Mouse (Mus musculus): ENCODE results near the gene Clspn. TPM values are rescaled to one million over a fixed set of nuclear protein-coding genes. Genes with fewer than 3 reads are reported as not detected.

Gene Clspn
- total and polyA plus RNA-seq, 3 experiments, result 42.0 to 618 (median 64.0) TPM

- peaks cover 0 to 1% of the 10 kb centered on the region in 2 experiments; a peak in 2 of 4 replicates for H3K27me3 ChIP-seq (ENCODE audit: control insufficient read depth in 1 of 2, insufficient read depth in 2 of 2, low read length in 2 of 2)
- H3K9ac ChIP-seq (ENCODE audit: control insufficient read depth, low read depth, low read length, poor library complexity, severe bottlenecking), result no peak overlapping the region
- H3K4me3 ChIP-seq (ENCODE audit: control insufficient read depth in 1 of 2, insufficient read depth in 1 of 2, low read depth in 2 of 2, low read length in 2 of 2), result no peak overlapping the region
- H3K27ac ChIP-seq (ENCODE audit: control insufficient read depth, low read depth, low read length), result no peak overlapping the region
- peaks cover 0 to 2% of the 10 kb centered on the region in 2 experiments; a peak in 1 of 4 replicates for H3K36me3 ChIP-seq (ENCODE audit: control insufficient read depth in 1 of 2, insufficient read depth in 2 of 2, low read length in 2 of 2)
- TF ChIP-seq CHD2 (IDR thresholded peaks at IDR 0.05; ENCODE audit: low read length), result no peak
- no peak for TF ChIP-seq JUND (IDR thresholded peaks at IDR 0.05; ENCODE audit: low read depth, low read length)
- TF ChIP-seq E2F4 (IDR thresholded peaks at IDR 0.05; ENCODE audit: borderline replicate concordance, low read depth, low read length), result no peak
- TF ChIP-seq MAFK (IDR thresholded peaks at IDR 0.05; ENCODE audit: borderline replicate concordance, low read depth, low read length), result no peak
- TF ChIP-seq SMC3 (IDR thresholded peaks at IDR 0.05; ENCODE audit: low read depth, low read length), result no peak
- TF ChIP-seq ELF1 (IDR thresholded peaks at IDR 0.05; ENCODE audit: low read depth, low read length), result no peak
- no peak for TF ChIP-seq EP300 (IDR thresholded peaks at IDR 0.05; ENCODE audit: low read depth in 1 of 2, low read length in 2 of 2)
- TF ChIP-seq KAT2A (conservative IDR thresholded peaks at IDR 0.05; ENCODE audit: low read depth, low read length), result no peak
- no peak for TF ChIP-seq MYB (IDR thresholded peaks at IDR 0.05; ENCODE audit: low read depth, low read length)
- no peak for TF ChIP-seq USF1 (IDR thresholded peaks at IDR 0.05; ENCODE audit: low read depth, low read length)
- no peak for TF ChIP-seq MEF2A (IDR thresholded peaks at IDR 0.05; ENCODE audit: extremely low read depth, insufficient replicate concordance, low read depth, low read length, poor library complexity, severe bottlenecking)
- TF ChIP-seq NELFE (IDR thresholded peaks at IDR 0.05; ENCODE audit: low read depth, low read length), result no peak
- no peak for TF ChIP-seq CTCF (IDR thresholded peaks at IDR 0.05 in 2 of 3, conservative IDR thresholded peaks at IDR 0.05 in 1 of 3; ENCODE audit: control insufficient read depth in 1 of 3, insufficient read depth in 1 of 3, low read depth in 2 of 3, low read length in 3 of 3, poor library complexity in 1 of 3, severe bottlenecking in 1 of 3)
- no peak for TF ChIP-seq HCFC1 (IDR thresholded peaks at IDR 0.05; ENCODE audit: low read depth, low read length)
- TF ChIP-seq MXI1 (IDR thresholded peaks at IDR 0.05; ENCODE audit: low read depth, low read length), result no peak
- no peak for TF ChIP-seq GATA1 (IDR thresholded peaks at IDR 0.05; ENCODE audit: low read depth, low read length)
- TF ChIP-seq MAX (IDR thresholded peaks at IDR 0.05; ENCODE audit: low read length), result no peak
- no peak for TF ChIP-seq ZC3H11A (IDR thresholded peaks at IDR 0.05; ENCODE audit: low read depth, low read length)
- no peaks in the 10 kb centered on the region for H3K9me3 ChIP-seq (replicated peaks; ENCODE audit: insufficient read depth, low read length)
- no peaks in the 10 kb centered on the region for H3K79me2 ChIP-seq (ENCODE audit: control insufficient read depth, insufficient read depth, low read length, poor library complexity)
- H3K4me1 ChIP-seq (ENCODE audit: control insufficient read depth in 1 of 2, insufficient read depth in 2 of 2, low read length in 2 of 2), result peaks cover 0 to 5% of the 10 kb centered on the region in 2 experiments; a peak in 1 of 4 replicates
- no peak for DNase-seq (ENCODE audit: low read depth, low spot score)
Observed at GRCm38 (mm10) chr4:126545703-126546102, 11.0 kb upstream of the Clspn start.

GRCm38 (mm10) chr4:126546183-126546582 lies 10.6 kb upstream of the Clspn start:
- Histone ChIP-seq H3K79me2 (ENCODE audit: control insufficient read depth, insufficient read depth, low read length, poor library complexity) (no peaks in the 10 kb centered on the region), H3K9ac (ENCODE audit: control insufficient read depth, low read depth, low read length, poor library complexity, severe bottlenecking) (no peak overlapping the region), H3K27ac (ENCODE audit: control insufficient read depth, low read depth, low read length) (no peak overlapping the region), H3K4me1 (ENCODE audit: control insufficient read depth in 1 of 2, insufficient read depth in 2 of 2, low read length in 2 of 2) (peaks cover 0 to 5% of the 10 kb centered on the region in 2 experiments; a peak in 1 of 4 replicates), H3K36me3 (ENCODE audit: control insufficient read depth in 1 of 2, insufficient read depth in 2 of 2, low read length in 2 of 2) (0 out of 4 replicates have a peak, but pooled peaks cover 0 to 2% of the 10 kb centered on the region in 2 experiments), H3K9me3 (replicated peaks; ENCODE audit: insufficient read depth, low read length) (no peaks in the 10 kb centered on the region), H3K27me3 (ENCODE audit: control insufficient read depth in 1 of 2, insufficient read depth in 2 of 2, low read length in 2 of 2) (peaks cover 0 to 1% of the 10 kb centered on the region in 2 experiments; a peak in 2 of 4 replicates), H3K4me3 (ENCODE audit: control insufficient read depth in 1 of 2, insufficient read depth in 1 of 2, low read depth in 2 of 2, low read length in 2 of 2) (no peak overlapping the region)
- no peak for DNase-seq (ENCODE audit: low read depth, low spot score)
- TF ChIP-seq TAL1 (IDR thresholded peaks at IDR 0.05; ENCODE audit: low read length) (no peak), ZC3H11A (IDR thresholded peaks at IDR 0.05; ENCODE audit: low read depth, low read length) (no peak), ZMIZ1 (IDR thresholded peaks at IDR 0.05; ENCODE audit: low read depth, low read length) (no peak), HCFC1 (IDR thresholded peaks at IDR 0.05; ENCODE audit: low read depth, low read length) (no peak), MEF2A (IDR thresholded peaks at IDR 0.05; ENCODE audit: extremely low read depth, insufficient replicate concordance, low read depth, low read length, poor library complexity, severe bottlenecking) (no peak), KAT2A (conservative IDR thresholded peaks at IDR 0.05; ENCODE audit: low read depth, low read length) (no peak), TCF12 (IDR thresholded peaks at IDR 0.05; ENCODE audit: low read depth, low read length) (no peak), EP300 (IDR thresholded peaks at IDR 0.05; ENCODE audit: low read depth in 1 of 2, low read length in 2 of 2) (no peak), GABPA (IDR thresholded peaks at IDR 0.05; ENCODE audit: low read depth, low read length) (no peak), ZNF384 (IDR thresholded peaks at IDR 0.05; ENCODE audit: low read depth, low read length) (no peak), POLR2AphosphoS2 (IDR thresholded peaks at IDR 0.05; ENCODE audit: low read length) (no peak), MAFK (IDR thresholded peaks at IDR 0.05; ENCODE audit: borderline replicate concordance, low read depth, low read length) (no peak), USF2 (IDR thresholded peaks at IDR 0.05; ENCODE audit: borderline replicate concordance in 1 of 2, insufficient read depth in 1 of 2, low read depth in 1 of 2, low read length in 2 of 2) (no peak), POLR2A (IDR thresholded peaks at IDR 0.05; ENCODE audit: control insufficient read depth in 1 of 2, insufficient read depth in 1 of 2, low read depth in 1 of 2, low read length in 2 of 2, poor library complexity in 1 of 2) (no peak), MAZ (IDR thresholded peaks at IDR 0.05; ENCODE audit: low read depth, low read length) (no peak), MAX (IDR thresholded peaks at IDR 0.05; ENCODE audit: low read length) (no peak), NRF1 (IDR thresholded peaks at IDR 0.05; ENCODE audit: insufficient read depth, low read depth, low read length, poor library complexity, severe bottlenecking) (no peak), SIN3A (IDR thresholded peaks at IDR 0.05; ENCODE audit: low read length) (no peak), TBP (IDR thresholded peaks at IDR 0.05; ENCODE audit: low read depth, low read length) (no peak), MYC (IDR thresholded peaks at IDR 0.05; ENCODE audit: low read depth, low read length) (no peak)

Data from MEL (cell line).